Mouse (Mus musculus): Measurements from ENCODE around the gene Chd9.

Gene Chd9

DNA sequence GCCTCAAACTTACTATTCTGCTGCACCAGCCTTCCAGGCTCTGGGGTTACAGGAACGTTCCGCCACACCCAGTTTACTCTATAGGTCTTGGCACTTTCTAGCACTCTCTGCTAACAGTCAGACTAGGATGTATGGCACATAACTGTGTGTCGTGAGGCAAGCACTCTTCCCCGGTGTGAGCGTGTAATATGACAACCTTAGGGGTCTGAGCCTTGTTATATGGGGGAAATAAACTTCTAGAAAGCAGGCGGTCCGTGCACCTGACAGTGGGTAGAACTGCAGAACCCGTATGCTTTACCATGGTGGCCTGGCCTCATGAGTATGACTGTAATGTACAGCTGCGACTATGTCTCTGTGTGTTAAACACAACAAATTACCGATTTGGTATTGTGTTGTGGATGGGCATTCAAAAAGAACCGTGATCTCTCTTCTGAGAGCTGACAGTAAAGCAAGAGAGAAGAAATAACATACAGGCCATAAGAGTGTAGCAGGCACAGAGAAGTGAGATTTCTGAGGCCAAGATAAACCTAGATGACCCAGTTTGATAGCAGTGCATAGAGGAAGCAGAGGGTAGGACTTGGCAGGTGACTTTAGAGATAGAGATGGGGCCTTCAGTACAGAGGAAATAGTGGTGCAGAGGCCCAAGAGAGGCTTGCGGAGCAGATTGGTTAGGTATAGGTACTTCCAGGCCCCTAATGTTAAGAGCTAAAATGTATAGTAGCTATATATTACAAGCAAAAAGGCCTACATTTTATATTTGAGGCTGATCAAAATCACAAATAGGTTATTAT is 249.1 kb downstream of the Chd9 start:
- in situ Hi-C loops (cut with MboI, MseI) = no loop called here

DNA sequence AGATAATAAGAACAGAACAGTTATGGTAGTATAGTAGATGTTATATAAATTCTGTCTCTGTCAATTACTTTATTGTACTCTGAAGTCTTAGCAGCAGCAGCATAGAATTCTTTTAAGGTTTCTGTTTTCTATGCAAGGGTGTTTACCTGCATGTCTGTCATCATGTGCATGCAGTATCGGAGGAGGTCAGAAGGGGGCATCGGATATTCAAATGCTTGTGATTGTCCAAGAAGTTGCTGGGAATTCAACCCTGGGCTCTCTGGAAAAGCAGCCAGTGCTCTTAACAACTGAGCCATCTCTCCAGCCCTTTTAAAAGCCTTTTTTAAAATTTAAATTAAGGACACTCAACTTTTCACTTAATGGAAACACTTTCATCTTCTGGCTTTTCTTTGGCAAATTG is 251.5 kb downstream of the Chd9 start:
- in situ Hi-C loops (cut with MboI, MseI) = loop anchor here (5.0 kb wide), 1 partner anchor 48 kb away; no protein-coding TSS in a partner anchor

DNA sequence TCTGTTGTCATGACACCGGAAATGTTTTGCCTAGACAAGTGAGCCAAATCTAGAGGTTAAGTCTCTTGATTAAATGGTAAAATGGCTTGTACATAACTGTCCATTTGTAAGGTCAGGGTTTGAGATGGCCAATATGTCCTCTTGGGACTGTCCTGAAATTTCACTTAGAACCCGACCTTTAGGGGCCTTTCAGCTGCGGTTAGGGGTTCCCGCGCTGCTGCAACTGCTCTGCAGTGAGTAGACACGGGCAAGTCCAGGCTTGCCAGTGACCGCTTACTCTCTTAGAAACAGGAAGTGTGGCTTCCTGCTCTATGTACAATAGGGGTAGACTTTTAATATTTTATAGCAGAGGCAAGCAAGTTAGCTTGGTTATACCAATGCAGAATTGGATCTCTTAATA is 253.8 kb downstream of the Chd9 start:
- in situ Hi-C loops (cut with MboI, MseI) = loop anchor here (5.0 kb wide), 1 partner anchor 45 kb away; no protein-coding TSS in a partner anchor

DNA sequence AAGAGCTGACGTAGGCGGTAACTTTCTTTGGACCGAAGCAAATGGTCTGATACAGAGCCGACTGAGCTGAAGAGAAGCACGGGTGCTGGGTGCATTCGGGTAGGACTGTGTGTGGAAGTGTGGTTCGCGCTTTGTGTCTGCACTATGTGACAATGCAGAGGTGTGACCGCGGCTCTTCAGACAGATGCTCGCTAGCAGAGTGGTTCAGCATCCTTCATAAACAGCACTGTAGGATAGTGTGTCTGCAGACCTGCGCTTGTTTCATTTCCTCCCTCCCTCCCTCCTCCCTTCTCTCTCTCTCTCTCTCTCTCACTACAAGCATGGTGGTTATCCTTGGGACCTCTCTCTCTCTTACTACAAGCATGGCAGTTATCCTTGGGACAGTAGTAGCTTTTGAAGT is 254.3 kb downstream of the Chd9 start:
- in situ Hi-C loops (cut with MboI, MseI) = loop anchor here (5.0 kb wide), 1 partner anchor 45 kb away; no protein-coding TSS in a partner anchor

DNA sequence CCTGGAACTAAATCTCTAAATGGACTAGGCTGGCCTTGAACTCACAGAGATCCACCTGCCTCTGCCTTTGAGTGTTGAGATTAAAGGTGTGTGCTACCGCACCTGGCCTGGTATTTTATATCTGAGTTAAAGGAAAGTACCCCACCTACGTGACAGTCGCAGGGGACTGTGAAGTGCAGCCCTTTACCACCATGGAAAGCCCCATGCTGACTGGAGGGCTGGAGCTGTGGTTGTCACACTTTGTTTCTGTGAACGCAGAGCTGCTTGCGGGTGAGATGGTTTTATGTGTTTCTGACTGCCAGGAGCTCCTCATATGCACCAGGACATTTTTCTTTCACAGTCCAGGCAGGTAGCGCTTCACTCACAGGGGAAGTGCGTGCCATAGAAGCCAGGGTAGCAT is 260.3 kb downstream of the Chd9 start:
- in situ Hi-C loops (cut with MboI, MseI) = no loop called here

DNA sequence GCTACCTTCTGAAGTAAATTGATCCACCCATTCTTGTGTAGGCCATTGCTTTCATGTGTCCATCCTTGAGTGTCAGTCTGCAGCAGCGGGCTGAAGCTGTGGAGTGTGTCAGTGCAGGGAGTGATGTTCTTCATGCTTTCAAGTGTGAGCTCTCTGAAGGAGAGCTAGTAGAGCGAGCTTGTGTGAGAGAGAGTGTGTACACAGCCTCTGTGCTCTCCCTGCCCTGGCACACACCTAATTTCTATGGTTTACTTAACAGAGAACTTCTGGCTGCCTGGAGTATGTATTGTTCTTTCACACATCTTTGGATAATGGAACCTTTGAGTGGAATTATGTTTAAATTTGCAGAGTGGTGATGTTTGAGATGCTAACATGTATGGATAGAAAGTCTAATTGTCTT is 261.4 kb downstream of the Chd9 start:
- in situ Hi-C loops (cut with MboI, MseI) = no loop called here

DNA sequence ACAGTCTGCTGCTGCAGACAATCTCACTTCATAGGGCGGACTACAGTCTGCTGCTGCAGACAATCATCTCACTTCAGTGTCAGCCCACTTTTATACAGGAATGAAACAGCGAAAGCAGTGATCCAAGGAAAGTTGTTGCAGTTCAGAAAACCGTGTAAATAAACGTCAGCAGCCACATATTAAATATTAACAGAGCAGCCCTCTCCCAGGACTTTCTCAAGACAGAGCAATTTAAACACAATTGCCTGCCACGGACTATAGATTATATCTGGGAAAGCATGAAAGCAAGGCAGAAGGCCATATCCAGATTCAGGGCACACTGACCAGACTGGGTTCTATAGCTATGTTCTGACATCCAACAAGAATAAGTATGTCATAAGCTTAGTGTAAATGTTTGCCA is 266.0 kb downstream of the Chd9 start:
- in situ Hi-C loops (cut with MboI, MseI) = no loop called here

DNA sequence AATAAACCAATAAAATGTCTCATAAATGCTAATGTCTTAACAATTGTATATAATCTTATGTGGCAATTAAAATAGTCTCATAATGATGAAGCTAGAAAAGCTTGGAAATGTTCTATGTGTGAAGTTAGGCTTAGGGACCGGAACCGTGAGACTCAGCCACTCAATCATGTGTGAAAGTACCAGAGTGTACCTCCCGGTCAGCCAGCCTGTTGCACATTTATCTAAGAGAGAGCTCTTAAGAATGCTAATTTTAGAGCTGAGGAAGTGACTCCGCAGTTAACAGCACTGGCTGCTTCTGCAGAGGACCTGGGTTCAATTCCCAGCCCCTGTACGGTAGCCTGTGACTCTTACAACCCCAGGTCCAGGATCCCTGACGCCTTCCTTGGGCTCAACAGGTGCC is 270.0 kb downstream of the Chd9 start:
- in situ Hi-C loops (cut with MboI, MseI) = no loop called here

All from T-helper 1 cell (primary cell).